Mouse (Mus musculus) G1E (cell line): ENCODE data around the gene Trpv6. TPM values are rescaled to one million over a fixed set of nuclear protein-coding genes. Genes with fewer than 3 reads are reported as not detected.

ENCODE experiments used
- ATAC-seq: 2 replicates; pipeline ENCODE4 v1.8.0; 2016; ENCODE audit warnings: mild to moderate bottlenecking; ENCODE audit not compliant: insufficient number of reproducible peaks, poor library complexity, low FRiP score, severe bottlenecking; ENCODE audit errors: extremely low read depth
- DNase-seq: peaks from one replicate; pipeline ENCODE4 v3.0.0; 2012; ENCODE audit warnings: low spot score
- H3K27me3 ChIP-seq: 2 replicates; pipeline ENCODE4 v1.6.1; 2012; ENCODE audit warnings: mild to moderate bottlenecking, low read length, inconsistent platforms; ENCODE audit not compliant: insufficient read depth
- H3K36me3 ChIP-seq: replicated peaks from 2 replicates; pipeline ENCODE3; 2012; ENCODE audit warnings: mild to moderate bottlenecking, inconsistent platforms
- H3K4me1 ChIP-seq: 2 replicates; pipeline ENCODE4 v1.6.1; 2012; ENCODE audit warnings: low read depth, low read length, inconsistent platforms, mixed read lengths; ENCODE audit not compliant: insufficient read depth
- H3K4me3 ChIP-seq: 2 replicates; pipeline ENCODE4 v1.5.1; 2012; ENCODE audit warnings: low read depth, mild to moderate bottlenecking, inconsistent platforms, low read length, moderate library complexity, mixed read lengths
- H3K9me3 ChIP-seq: replicated peaks from 2 replicates; pipeline ENCODE4 v1.6.1; 2012; ENCODE audit warnings: inconsistent platforms
- CTCF ChIP-seq: IDR thresholded peaks from 2 replicates; pipeline ENCODE4 v1.5.1; 2012; ENCODE audit warnings: low read depth, low read length, inconsistent platforms, mixed read lengths
- GATA1 ChIP-seq: IDR thresholded peaks from 2 replicates; pipeline ENCODE4 v1.6.1; 2012; ENCODE audit warnings: borderline replicate concordance, low read length, inconsistent platforms, mixed read lengths
- GATA2 ChIP-seq: IDR thresholded peaks from 2 replicates; pipeline ENCODE4 v1.6.1; 2012; ENCODE audit warnings: low read depth, low read length, inconsistent platforms, borderline replicate concordance
- POLR2AphosphoS5 ChIP-seq: IDR thresholded peaks from 2 replicates; pipeline ENCODE4 v1.6.1; 2012; ENCODE audit warnings: low read depth, low read length, inconsistent platforms; ENCODE audit not compliant: insufficient replicate concordance
- TAL1 ChIP-seq: conservative IDR thresholded peaks from 2 replicates; pipeline ENCODE4 v1.6.1; 2012; ENCODE audit warnings: low read depth, low read length, inconsistent platforms, mixed read lengths
- polyA plus RNA-seq: library from polyadenylated mRNA; stranded (reverse); fragments of >175 nt; gene quantifications from 2 replicates; pipeline ENCODE4 v1.2.3, GENCODE M21; 2012
- total RNA-seq, 2 experiments: library from RNA; stranded (forward) in 1 of 2; stranded (reverse) in 1 of 2; fragments of 200-1000 nt in 1 of 2; fragments of >200 nt in 1 of 2; fragmentation: Nextera tagmentation in 1 of 2; gene quantifications; 2 replicates each; pipeline ENCODE4 v1.2.3; 2014 to 2017

Gene Trpv6
- total RNA-seq (2014; fragmentation: Nextera tagmentation) (not detected in 2 replicates), total RNA-seq (2017) (0.05 and 0.12 TPM in 2 replicates), polyA plus RNA-seq (not detected in 2 replicates)

DNA sequence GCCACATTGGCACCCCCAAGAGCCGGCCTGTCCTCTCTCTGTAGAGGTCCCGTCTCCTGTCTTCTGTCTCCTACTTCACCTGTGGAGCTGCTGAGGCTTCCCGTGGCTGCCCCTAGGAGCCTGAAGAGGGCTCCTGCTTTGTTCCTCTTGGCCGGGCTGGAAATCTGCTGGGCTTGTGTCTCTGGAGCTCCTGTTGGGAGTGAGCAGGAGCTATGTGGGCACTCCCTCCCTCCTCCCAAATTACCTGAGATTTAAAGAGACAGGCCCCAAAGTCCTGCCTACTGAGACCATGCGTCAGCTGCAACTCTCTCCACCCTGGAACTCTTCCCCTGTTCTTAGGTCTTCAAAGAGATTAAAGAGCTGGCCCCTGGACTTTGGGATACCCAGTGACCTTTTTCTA lies at the start of gene Trpv6:
TSS of gene Trpv6 (minus strand) at position 228 of the 400 bp plus-strand sequence.
- ATAC-seq = no peak
- Histone ChIP-seq H3K4me1 (no peaks in the 10 kb centered on the region), H3K36me3 (no peaks in the 10 kb centered on the region), H3K27me3 (peaks cover 18% of the 10 kb centered on the region), H3K9me3 (no peaks in the 10 kb centered on the region), H3K4me3 (no peak within 1 kb of the TSS)
- TF ChIP-seq POLR2AphosphoS5 (no peak), TAL1 (no peak), GATA2 (no peak), GATA1 (no peak), CTCF (no peak)
- no peak for DNase-seq

DNA sequence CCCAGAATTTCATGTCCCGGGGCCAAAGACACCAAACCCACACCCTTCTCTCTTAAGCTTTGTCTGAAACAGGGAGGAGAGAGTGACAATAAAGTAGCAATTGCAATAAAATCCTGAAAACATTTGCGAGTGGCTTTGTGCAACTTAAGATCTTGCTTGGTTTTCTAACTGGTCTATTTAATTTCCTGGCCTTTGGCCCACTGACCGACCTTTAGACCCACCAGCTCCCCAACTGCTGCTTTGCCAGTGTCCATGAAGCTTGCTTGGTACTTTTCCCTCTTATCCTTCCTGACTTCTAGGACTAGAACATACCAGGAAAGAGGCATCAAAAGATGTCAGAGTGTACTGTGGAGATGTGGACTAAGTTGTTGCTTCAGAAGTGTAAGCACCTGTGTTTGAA lies 49.4 kb upstream of the Trpv6 start:
- ATAC-seq (no peak), DNase-seq (no peak)
- Histone ChIP-seq H3K4me3 (no peak overlapping the region), H3K9me3 (no peaks in the 10 kb centered on the region), H3K27me3 (no peaks in the 10 kb centered on the region), H3K4me1 (peaks cover 18% of the 10 kb centered on the region), H3K36me3 (peaks cover 58% of the 10 kb centered on the region)
- no peak for TF ChIP-seq GATA2
- no peak for TF ChIP-seq TAL1
- TF ChIP-seq POLR2AphosphoS5 = no peak
- TF ChIP-seq CTCF = no peak

DNA sequence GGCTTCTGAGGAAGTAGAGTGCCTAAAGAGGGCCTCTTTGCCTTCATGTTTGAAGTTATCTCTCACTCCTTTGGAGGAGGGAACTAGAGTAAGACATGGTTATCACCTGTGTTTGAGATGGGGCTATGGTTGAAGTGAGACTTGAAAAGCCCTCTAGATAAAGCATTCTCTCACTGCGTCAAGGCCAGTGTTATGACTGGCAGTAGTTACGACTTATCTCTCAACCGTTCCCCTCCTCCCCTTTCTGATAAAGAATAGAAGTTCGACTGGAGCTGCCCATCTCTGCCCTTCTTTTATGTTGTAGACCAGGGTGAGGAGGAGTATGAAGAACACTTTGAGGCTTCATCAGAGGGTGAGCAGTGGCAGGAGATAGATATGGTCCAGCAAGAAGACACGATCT lies 48.7 kb upstream of the Trpv6 start:
- no peak for TF ChIP-seq GATA1
- no peak for TF ChIP-seq POLR2AphosphoS5
- TF ChIP-seq GATA2 = no peak
- no peak for TF ChIP-seq TAL1
- no peak for TF ChIP-seq CTCF
- no peak overlapping the region for H3K4me3 ChIP-seq
- H3K36me3 ChIP-seq = peaks cover 55% of the 10 kb centered on the region
- no peaks in the 10 kb centered on the region for H3K9me3 ChIP-seq
- peak; percentile 4; the same call in 1 of the 2 replicates for ATAC-seq
- H3K4me1 ChIP-seq = peaks cover 18% of the 10 kb centered on the region
- peaks cover 6% of the 10 kb centered on the region; the same call in 1 of the 2 replicates for H3K27me3 ChIP-seq
- no peak for DNase-seq

DNA sequence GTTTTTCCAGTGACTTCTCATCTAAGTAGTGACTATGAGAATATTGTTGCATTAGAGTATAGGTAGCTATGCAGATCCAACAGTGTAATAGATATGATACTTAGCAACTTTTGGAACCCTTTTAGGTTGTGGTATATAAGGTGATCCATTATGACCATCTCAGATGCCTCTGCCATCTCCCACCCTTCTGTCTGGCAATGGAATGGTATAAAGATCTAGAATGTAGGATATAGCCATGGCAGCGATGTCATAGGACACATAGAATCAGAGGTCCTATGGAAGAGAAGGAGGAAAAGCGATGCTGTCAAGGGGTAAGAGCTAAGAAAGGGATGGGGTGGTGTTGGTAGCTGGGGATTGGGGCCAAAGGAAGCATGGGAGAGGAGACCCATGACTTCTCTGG lies 47.9 kb upstream of the Trpv6 start, which contains the start of gene Llcfc1:
TSS of gene Llcfc1 (plus strand) at position 301 of the 400 bp plus-strand sequence.
- Histone ChIP-seq H3K4me1 (peaks cover 18% of the 10 kb centered on the region), H3K4me3 (no peak within 1 kb of the TSS), H3K9me3 (no peaks in the 10 kb centered on the region), H3K36me3 (peaks cover 47% of the 10 kb centered on the region), H3K27me3 (peaks cover 10% of the 10 kb centered on the region; the same call in 1 of the 2 replicates)
- ATAC-seq = no peak
- no peak for DNase-seq
- TF ChIP-seq CTCF (no peak), GATA1 (no peak)

DNA sequence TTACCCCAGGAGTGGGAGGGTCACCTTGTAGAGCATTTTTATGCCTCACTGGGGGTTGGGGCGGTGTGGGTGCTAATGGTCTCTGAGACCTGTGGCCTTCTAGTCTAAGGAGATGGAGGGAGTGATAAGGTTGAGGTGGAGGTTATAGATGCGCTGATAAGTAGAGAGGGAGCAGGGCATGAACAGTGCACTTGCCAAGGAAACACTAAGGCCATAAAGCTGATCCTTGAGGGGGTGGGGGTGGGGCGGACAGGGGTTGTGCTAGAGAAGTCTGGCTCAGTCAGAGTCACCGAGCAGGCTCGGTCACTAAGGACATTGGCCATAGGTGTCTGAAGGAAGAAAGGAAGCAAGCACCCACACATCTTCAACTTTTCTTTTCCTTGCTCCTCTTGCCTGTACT lies 45.5 kb upstream of the Trpv6 start:
- peaks cover 18% of the 10 kb centered on the region for H3K4me1 ChIP-seq
- DNase-seq (no peak), ATAC-seq (no peak)
- TF ChIP-seq CTCF (no peak), GATA2 (no peak), POLR2AphosphoS5 (no peak), TAL1 (no peak)
- H3K9me3 ChIP-seq = no peaks in the 10 kb centered on the region
- H3K4me3 ChIP-seq = no peak overlapping the region
- peaks cover 10% of the 10 kb centered on the region; the same call in 1 of the 2 replicates for H3K27me3 ChIP-seq
- peaks cover 26% of the 10 kb centered on the region for H3K36me3 ChIP-seq

DNA sequence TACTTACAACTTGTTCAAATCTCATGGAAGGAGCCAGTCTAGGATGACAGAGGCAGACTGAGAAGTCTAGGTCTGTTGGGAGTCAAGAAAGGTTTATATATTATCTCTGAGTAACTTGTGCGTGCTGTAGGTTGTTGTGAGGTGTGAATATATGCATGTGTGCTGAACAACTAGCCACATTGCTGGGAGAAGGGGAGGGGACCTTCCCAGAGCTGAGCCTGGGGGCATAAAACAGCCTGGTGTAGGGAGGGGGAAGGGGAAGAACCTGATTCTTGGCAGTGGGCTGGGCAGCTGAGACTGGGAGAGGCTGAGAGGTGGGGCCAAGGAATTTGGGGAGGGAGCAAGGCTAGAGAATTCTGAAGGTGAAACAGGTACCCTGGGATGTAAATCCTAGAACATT lies 44.5 kb upstream of the Trpv6 start, which contains the start of gene Trpv5:
TSS of gene Trpv5 (minus strand) at position 101 of the 400 bp plus-strand sequence.
- ATAC-seq (no peak), DNase-seq (no peak)
- Histone ChIP-seq H3K27me3 (peaks cover 15% of the 10 kb centered on the region; the same call in 1 of the 2 replicates), H3K9me3 (no peaks in the 10 kb centered on the region), H3K36me3 (peaks cover 16% of the 10 kb centered on the region), H3K4me3 (no peak within 1 kb of the TSS), H3K4me1 (peaks cover 17% of the 10 kb centered on the region)
- TF ChIP-seq GATA1 = no peak
- TF ChIP-seq TAL1 = no peak
- no peak for TF ChIP-seq POLR2AphosphoS5
- TF ChIP-seq GATA2 = no peak
- no peak for TF ChIP-seq CTCF

DNA sequence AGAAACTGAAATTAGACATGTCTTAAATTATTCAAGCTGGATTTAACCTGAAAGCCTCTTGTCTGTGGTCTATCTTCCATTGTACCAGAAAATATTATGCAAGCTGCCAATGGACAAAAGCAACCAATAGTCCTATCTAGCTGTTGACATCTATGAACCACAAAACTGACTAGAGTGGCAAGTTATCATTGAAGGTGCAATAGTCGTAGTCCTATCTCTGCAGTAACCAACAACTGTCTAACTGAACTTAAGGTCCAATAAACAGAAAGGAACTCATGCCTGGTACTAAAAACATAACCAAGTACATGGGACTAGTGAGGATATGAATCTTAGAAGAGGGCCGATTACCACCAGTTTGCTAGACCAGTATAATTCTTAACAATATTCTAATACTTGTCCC lies 40.3 kb upstream of the Trpv6 start:
- Histone ChIP-seq H3K4me3 (no peak overlapping the region), H3K4me1 (peaks cover under 1% of the 10 kb centered on the region; the same call in 1 of the 2 replicates), H3K36me3 (no peaks in the 10 kb centered on the region), H3K27me3 (peaks cover 20% of the 10 kb centered on the region), H3K9me3 (no peaks in the 10 kb centered on the region)
- TF ChIP-seq GATA1 (no peak), CTCF (no peak), TAL1 (no peak), POLR2AphosphoS5 (no peak), GATA2 (no peak)
- DNase-seq (no peak), ATAC-seq (no peak)
